Mouse (Mus musculus) layer of hippocampus, postnatal 10 days (tissue): ENCODE measurements around the gene Duox1. TPM values are rescaled to one million over a fixed set of nuclear protein-coding genes. Genes with fewer than 3 reads are reported as not detected.
A peak's percentile ranks its signal among the peaks of the same experiment; 100 is the strongest.

Experiments
- DNase-seq, 2 experiments: peaks; one replicate each; pipeline ENCODE4 v3.0.0; 2021; ENCODE audit warnings: low spot score in 2 of 2
- long read RNA-seq: library from polyadenylated mRNA; stranded (forward); transcript quantifications from one replicate; pipeline ENCODE4 v2.0.0, GENCODE M21; 2023
- total RNA-seq, 2 experiments: library from RNA; stranded (reverse); gene quantifications; 2 replicates each; pipeline ENCODE4 v1.2.3; 2021

The Duox1 gene
- total RNA-seq: under 1 TPM; 0.09 to 0.16 TPM
- long read RNA-seq: 0 reads

DNA sequence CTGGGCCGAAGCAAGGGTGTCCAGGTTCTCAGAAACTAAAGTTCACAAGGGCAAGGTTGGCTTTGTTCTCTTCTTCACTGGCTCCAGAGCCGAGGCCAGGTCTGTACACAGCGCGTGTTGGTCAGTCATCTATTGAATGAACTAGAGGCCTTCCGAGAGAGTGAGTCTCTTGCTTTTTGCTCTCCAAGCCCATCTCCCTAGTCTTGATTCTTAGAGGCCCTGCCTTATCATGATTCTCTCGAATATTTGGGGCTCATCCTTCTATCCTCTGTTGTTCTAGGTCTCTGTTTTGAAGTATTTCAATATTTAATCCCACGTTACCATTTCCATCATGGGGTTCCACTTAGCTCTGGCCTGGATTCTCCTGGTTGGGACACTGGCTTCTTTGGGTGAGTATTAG, at the start of gene Duox1:
TSS of gene Duox1 (plus strand) at position 301 of the 400 bp plus-strand sequence.
- DNase-seq: no peak

DNA sequence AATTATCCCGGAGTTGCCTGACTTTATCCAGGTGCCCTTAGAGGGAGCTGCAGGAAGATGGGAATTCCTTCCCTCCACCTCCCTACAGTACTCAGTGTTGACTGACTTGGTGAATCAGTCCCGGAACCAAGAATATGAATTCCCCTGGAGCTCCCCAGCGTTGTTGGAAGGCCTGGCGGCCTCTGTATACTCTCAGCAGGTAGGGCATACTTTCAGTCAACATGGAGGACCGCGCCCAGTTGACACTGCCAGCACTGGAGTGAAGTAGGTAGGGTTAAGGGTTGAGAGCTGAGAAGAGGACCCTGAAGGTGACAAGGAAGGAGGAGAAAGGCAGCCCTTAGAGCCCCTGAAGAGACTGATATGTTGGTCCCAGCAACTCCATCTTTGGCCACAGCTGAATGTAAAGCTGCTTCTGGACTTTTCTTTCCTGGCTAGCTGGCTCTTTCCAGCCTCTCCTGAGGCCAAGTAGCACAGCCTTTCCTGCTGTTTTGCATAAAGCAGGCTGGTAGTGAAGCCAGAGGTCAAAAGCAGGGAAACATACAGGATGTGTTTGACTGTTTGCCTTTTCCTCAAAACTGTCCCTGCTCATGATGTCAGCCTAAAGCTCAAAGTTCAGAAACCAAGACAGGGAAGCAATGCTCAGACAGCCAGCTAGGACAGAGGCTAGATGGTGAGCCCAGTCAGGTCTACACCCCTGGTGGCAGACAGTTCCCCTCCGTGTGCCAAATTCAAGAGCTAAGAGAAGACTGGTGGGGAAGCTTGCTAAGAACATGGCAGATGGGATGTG, 48.9 kb upstream of the Duox1 start:
- no peak for DNase-seq

DNA sequence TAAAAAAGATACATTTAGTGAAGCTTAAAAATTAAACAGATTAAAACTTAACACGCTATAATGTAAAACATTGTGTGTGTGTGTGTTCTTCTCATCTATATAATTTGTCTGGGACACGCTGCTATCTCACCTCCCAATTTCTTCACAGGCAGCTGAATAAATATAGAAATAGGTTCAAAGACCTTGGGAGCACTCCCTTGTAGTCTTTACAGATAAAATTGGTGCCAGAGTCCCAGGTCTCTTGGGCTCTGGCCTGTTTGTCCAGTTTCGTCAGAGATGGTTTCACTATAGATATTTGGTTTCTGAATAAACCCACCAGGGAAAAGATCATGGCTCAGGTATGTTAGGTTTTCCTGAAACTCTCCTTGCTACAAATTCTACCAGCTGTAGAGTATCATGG, 36.7 kb upstream of the Duox1 start:
- no peak for DNase-seq

DNA sequence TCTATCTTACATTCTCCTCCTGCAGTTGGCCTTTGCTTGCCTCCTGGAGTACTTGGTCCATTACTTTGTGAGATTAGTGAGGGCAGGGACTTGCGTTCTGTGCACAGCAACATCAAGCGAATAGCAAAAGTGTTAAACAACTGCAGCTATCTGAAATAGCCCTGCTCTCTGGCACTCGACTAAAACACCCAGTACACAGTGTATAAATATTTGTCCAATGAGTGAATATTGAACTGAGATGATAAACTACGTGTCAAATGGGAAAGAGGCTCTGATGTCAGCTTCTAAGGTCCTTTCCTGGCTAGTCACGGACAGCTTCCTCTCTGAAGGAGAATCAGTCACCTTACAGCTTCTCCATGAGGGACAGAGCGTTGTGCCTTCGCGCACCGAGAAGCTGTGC, 31.4 kb upstream of the Duox1 start:
- DNase-seq: no peak

DNA sequence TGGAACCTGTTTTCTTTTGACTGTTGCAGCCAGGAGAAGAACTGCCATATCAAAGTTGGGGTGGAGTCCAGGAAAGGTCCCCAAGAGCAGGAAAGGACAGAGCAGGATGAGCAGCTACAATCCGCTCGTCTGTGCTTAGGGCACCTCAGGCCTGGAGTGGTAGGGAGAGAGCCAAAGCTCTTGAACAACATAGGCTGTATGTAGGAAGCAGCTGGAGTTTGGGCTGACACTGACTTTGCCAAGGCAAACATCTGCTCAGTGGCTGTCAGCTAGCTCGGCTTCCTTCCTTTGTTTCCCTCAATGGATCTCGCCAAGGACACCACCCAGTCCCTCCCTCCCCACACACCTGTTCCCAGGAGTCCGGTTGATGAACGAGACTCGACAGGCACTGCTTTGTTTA, 29.3 kb upstream of the Duox1 start:
- no peak for DNase-seq

DNA sequence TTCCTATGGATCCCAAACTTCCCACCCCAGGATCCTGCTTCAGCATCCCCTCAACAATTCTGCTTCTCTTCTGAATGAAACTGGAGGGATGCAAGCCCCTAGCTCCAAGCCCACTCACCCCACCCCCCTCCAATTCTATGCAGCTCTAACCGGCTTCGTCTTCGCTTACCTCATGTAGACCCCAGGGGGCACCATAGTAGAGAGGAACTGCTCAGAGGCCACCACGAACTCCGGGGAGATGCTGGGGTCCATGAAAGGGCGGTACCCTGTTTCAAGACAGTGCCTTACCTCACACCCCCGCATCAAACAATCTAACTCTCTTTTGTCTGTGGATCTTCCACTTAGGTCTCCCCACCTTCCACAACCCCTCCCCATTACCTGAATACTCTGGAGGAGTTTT, 20.6 kb upstream of the Duox1 start:
- DNase-seq: no peak

DNA sequence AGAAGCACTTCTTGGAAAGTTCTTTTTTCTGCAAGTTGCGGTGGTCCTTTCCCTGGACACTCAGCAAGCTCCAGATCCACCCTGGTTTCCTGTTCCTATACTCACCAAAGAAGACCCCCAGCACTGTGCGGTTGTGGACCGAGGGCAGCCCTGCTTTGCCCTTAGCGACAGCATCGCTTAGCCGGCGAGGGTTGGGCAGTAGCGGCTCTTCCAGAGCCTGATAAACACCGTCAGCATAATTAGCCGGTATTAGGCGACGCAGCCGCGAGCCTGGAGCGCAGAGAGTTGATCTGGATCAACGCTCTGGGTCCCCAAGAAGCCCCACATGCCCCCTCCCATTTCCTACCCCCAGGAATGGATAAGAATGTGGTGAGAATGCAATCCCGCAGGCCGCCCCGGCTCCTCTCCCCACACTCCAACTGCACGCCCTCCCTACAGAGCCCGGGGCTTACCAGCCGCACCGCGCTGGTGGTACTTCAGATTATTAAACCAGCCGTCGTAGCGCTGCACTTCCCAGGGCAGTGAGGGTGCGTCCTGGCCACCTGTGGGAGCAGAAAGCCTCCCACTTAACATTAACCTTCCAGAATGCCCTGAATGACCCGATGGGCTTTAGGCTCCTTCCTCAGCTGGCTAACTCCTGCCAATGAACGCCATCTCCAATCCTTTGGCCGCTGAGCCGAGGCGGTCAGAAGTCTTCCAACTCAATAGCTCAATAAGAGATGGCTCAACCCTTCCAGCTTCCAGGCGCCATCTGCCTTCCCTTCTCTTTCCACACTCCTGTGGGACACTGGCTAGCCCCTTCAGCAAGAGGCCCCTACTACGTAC, 18.0 kb upstream of the Duox1 start:
- DNase-seq: no peak

DNA sequence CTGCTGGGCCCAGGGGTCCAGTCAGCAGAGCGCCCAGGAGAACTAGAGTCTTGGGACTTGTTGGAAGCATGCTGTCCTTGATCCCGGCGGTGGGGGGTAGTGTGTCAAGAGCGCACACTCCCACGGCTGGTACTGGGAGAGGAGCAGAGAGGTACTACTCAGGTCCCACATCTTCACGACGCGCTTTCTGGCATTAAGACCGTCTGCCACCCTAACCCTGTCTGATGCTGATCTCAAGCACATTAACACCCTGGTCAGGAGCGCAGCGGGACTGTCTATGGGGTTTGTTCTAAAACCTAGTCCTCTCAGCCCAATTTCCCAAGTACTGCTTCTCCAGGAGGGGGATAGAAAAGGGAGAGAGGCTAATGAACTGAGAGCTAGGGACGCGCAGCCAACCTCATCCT, 17.4 kb upstream of the Duox1 start, which contains the start of gene Duox2:
TSS of gene Duox2 (minus strand) at position 354 of the 404 bp plus-strand sequence.
- DNase-seq: no peak

DNA sequence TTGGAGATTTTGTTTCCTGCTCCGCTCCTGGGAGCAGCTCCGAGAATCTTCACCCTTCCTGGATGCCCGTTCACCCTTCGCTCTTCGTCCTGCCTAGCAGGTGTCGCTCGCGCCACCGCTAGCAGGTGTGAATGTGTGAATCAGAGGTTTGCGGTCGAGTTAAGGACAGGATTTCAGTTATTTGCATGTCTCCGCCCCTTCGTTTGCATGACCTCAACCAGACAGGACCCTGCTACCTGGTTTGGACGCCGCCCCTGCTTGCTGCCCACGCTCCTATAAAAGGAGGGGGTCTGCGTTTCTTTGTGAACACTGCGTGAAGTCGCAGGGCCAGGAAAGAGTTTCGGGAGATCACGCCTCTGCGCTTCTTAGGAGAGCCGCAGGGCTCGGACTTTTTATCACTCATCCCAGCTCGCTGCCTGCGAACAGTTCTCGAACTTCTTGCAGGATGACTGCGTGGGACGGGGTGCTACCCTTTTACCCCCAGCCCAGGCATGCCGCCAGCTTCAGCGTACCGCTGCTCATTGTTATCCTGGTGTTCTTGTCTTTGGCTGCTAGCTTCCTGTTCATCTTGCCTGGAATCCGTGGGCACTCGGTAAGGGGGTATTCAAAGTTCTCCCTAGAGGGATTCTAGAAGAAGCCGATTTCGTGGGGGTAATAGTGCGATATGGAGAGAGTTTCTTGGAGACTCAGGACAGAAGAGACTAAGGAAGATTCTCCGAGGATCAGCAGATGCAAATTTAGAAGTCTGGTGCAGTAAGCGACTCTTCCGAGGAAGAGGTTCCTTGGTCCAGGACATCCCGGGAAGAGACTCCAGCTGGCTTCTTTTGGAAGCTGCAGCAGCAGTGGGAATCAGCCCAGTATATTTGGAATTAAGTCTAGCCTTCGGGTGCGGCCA, 16.6 kb upstream of the Duox1 start, which contains the start of gene Duoxa2:
TSS of gene Duoxa2 (plus strand) at position 305 of the 895 bp plus-strand sequence.
- DNase-seq: no peak

DNA sequence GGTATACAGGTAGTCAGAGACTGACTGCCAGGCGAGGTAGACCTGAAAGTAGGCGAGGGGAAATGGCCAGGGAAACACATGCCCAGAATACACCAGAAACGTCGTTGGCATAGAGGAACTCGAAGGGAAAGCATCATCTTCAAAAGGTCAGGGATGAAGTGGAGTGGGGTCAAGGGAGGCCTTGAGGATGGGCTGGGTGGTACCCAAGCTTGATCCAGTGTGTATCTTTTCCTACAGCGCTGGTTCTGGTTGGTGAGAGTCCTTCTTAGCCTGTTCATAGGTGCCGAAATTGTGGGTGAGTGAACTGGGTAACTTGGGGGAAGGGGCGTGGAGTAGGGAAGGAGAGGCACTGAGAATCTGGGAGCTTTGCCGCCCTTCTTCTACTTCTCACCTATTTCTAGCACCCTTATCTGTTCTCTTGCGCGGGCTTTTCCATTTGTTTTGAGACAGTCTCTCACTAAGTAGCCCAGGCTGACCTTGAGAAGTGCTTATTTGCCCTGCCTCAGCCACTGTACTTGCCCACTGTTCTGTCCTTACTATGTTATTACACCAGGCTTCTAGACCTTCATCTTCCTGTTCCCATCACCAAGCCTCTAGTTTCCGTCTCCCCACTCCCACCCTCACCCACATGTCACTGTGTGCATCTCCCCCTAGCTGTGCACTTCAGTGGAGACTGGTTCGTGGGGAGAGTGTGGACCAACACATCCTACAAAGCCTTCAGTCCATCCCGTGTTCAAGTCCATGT, 15.4 kb upstream of the Duox1 start:
- DNase-seq: no peak

DNA sequence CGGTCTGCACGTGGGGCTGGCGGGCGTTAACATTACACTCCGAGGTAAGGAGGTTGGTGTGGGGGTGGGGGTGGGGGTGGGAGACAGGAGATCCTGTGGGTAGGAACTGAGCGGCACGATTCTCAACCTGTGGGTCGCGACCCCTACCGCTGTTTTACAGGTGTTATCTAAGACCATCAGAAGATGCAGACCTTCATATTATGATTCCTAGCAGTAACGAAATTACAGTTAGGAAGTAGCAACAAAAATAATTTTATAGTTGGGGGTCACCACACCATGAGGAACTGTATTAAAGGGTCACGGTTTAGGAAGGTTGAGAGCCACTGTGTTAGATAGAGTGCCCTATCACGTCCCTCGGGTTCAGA, 14.8 kb upstream of the Duox1 start:
- no peak for DNase-seq

DNA sequence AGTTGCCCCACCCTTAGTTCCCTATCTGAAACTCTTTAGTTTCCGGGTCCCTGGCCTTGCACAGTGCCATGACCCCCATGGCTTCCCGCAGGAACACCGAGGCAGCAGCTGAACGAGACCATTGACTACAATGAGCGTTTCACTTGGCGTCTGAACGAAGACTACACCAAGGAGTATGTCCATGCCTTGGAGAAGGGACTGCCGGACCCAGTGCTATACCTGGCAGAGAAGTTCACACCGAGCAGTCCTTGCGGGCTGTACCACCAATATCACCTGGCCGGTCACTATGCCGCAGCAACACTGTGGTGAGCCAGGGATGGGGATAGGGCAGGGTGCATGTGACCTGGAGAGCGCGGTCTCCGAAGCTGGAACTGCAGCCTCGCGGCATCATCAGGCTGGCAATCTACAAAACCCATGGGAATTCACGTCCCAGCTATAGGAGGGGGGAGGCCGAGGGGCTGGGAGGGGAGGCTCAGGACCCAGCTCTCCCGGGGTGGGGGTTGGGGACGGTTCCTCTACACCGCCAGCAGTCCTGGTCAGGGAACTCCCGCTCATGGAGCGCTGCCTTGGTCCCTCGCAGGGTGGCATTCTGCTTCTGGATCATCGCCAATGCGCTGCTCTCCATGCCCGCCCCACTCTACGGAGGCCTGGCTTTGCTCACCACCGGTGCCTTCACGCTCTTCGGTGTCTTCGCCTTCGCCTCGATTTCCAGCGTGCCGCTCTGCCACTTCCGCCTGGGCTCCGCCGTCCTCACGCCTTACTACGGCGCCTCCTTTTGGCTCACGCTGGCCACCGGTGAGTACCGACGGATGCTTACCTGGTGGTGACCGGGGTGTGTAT, 14.2 kb upstream of the Duox1 start:
- peak; percentile 33 to 47 for DNase-seq

DNA sequence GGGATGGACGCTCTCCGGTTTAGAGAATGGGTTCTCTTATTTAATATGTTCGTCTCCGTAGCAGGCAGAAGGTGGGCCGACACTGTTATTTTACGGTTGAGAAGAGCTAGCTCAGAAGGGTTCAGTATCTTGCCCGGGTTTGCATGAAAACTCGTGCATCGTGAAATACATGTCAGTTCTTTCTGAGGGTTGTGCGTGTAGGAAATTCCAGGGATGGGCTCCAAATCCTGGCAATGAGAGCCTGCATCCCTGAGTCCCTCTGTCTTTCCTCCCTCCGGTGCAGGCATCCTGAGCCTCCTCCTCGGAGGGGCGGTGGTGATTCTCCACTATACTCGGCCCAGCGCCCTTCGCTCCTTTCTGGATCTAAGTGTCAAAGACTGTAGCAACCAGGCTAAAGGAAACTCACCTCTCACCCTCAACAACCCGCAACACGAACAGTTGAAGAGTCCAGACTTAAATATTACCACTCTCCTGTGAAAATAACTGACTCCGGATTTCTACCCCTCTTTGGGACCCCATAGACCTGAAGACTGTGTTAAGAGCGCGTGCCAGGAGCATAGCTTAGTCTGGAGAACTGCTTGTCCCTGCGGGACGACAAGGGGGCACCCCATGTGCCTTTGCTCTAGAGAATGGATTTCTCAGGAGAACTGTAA, 13.4 kb upstream of the Duox1 start:
- no peak for DNase-seq

DNA sequence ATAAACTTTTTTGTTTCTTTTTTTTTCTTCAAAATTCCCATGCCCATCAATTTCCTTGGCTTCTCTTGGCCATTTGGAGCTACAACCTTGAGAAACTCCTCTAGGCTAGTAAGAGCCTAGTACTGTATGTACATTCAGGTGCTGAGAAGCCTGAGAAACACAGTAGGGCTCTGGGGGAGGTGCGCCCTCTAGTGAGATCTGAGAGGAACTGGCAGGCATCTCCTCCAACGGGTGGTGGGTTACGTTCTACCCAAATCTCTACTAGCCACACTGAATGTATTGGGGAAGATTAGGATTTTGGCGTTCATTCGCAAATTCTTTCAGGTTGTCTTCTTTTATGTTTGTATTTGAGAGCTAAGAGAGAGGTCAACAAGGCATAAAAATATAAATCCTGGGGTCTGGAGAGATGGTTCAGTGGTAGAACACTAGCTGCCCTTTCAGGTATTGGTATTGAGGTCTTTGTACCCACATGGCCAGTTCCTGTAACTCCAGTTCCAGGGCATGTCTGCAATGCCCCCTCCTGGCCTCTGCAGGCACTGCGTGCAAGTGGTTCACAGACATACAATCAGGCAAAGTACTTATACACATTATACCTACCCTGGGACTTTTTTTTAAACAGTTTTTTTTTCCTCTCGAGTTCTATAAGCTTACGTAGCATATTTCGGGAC, 12.8 kb upstream of the Duox1 start:
- peak; percentile 68 to 81 for DNase-seq

DNA sequence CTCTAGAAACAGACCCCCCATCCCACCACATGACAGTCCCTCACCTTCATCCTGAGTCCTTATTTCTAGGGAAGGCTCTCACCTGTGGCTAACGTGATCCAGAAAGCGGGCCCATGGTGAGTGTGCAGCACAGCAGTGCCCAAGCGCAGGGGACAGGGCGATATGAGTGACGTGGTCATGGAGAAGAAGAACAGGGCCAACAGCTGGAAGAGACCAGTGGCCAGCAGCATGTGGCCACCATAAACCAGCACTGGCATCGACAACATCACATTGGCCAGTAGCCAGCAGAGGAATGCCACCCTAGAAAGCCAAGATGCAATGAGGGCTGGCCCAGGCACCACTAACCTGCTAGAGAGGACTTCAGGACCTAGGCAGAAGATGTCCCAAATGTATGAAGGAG, 10.9 kb upstream of the Duox1 start:
- DNase-seq: no peak

DNA sequence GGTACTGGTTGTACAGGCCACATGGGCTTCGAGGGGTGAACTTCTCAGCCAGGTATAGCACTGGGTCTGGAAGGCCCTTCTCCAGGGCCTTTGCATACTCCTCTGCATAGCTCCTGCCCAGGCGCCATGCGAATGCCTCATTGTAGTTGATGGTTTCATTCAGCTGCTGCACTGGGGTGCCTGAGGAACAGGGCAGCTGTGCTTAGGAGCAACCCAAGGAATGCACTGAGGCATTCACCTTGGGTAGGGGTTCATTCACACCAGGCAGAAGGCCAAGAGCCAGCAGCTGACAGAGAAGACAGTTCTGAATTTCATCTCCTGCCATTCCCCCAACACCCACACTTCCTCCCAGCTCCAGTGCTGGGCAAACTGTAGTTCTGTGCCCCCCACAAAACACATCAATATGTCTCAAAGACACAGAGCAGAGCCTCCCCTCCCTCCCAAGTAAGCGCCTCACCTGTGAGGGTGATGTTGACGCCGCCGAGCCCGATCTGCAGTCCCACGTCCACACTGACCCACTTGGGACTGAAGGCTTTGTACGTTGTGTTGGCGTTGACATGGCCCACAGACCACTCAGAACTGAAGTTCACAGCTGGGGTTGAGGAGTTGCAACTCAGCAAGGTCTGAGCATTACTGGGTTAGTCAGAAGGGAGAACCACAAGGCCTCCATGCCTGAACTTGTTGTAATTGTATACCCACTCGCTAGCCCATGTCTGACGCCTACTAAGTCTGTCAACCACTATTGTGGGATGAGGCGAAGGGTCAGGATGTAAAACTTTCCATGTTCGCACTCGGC, 10.2 kb upstream of the Duox1 start:
- no peak for DNase-seq

DNA sequence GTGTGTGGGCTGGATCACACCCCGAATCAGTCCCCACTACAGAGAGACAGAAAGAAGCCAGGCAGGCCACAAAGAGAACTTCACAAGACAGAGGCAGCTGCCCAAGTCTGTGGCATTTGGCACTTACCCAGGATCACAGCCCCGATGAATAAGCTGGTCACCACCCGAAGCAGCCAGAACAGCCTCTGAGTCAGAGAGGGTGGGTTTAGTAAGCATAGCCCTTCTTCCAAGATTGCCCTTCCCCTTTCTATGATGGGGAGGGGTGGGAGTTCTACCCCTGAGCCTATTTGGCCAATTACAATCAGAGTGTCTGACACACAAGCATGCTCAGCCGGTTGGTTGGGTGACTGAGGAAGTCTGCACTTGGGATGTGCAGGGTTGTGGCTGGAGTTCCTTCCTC, 9.3 kb upstream of the Duox1 start:
- DNase-seq: peak; percentile 40 to 54

DNA sequence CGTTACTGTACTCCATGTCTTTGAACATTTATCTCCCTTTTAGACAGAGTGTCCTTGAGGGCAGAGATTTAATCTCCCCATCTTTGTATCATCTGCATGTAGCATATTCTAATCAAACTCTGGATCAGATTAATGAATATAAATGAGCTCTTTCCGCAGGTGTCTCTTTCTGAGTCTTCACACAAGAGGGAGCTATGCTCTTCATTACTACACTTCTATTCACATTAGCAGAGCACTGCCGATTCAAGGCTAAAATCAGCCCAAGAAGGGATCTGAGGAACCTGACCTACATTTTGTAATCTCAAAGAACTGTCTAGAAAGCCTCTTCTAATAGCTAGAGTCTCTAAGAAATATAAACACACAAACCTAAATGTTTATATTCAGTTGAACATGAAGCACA, 5.8 kb upstream of the Duox1 start:
- DNase-seq: no peak
